Mouse (Mus musculus) megakaryocyte-erythroid progenitor cell, adult 5-6 weeks (primary cell): ENCODE data around the gene Tmem240. TPM values are rescaled to one million over a fixed set of nuclear protein-coding genes. Genes with fewer than 3 reads are reported as not detected.
"Not testable (repeated sequence)": the region's sequence is repeated elsewhere in the genome, so short reads cannot be mapped to it uniquely, and the experiment has no call there.

Experiments used
- ATAC-seq: replicated peaks from 2 replicates; pipeline ENCODE4 v1.8.0; 2016; ENCODE audit warnings: mild to moderate bottlenecking, inconsistent platforms; ENCODE audit not compliant: severe bottlenecking, poor library complexity, low FRiP score, low TSS enrichment
- total RNA-seq, 2 experiments: library from RNA; stranded (forward) in 1 of 2; stranded (reverse) in 1 of 2; fragments of 200-1000, 215-1000 nt in 1 of 2; fragments of >200 nt in 1 of 2; fragmentation: Nextera tagmentation in 1 of 2; gene quantifications; 2 replicates each; pipeline ENCODE4 v1.2.3; 2014 to 2017

Tmem240 gene
- total RNA-seq (2014; fragmentation: Nextera tagmentation) (0.17 and 0.20 TPM in 2 replicates), total RNA-seq (2017) (under 0.01 and 0.65 TPM in 2 replicates)

- peak; percentile 88 for ATAC-seq
Observed at GRCm38 (mm10) chr4:155734350-155734941, at the start of gene Tmem240. TSS of gene Tmem240 (plus strand) at chr4:155734800.

- not testable (repeated sequence) for ATAC-seq
Observed at GRCm38 (mm10) chr4:155687764-155688163, 46.8 kb upstream of the Tmem240 start.

- no peak for ATAC-seq
Observed at GRCm38 (mm10) chr4:155690571-155691375, 43.8 kb upstream of the Tmem240 start.

- ATAC-seq: no peak
Observed at GRCm38 (mm10) chr4:155692421-155692820, 42.2 kb upstream of the Tmem240 start.

GRCm38 (mm10) chr4:155694111-155694481 is 40.5 kb upstream of the Tmem240 start, which contains the start of gene Fndc10:
TSS of gene Fndc10 (plus strand) at chr4:155694342.
- no peak for ATAC-seq

- peak; percentile 12; the same call in 1 of the 2 replicates for ATAC-seq
Observed at GRCm38 (mm10) chr4:155694482-155695401, 39.9 kb upstream of the Tmem240 start.

GRCm38 (mm10) chr4:155695531-155696062 is 39.0 kb upstream of the Tmem240 start:
- ATAC-seq: no peak

- no peak for ATAC-seq
Observed at GRCm38 (mm10) chr4:155696261-155697255, 38.0 kb upstream of the Tmem240 start.

- ATAC-seq: no peak
Observed at GRCm38 (mm10) chr4:155700425-155700824, 34.2 kb upstream of the Tmem240 start.

- ATAC-seq: no peak
Observed at GRCm38 (mm10) chr4:155703425-155703929, 31.1 kb upstream of the Tmem240 start.

- peak; percentile 80 for ATAC-seq
Observed at GRCm38 (mm10) chr4:155704721-155705591, 29.6 kb upstream of the Tmem240 start, which contains the start of gene Ssu72. TSS of gene Ssu72 (plus strand) at chr4:155704800.

- ATAC-seq: peak; percentile 62
Observed at GRCm38 (mm10) chr4:155705592-155705929, 29.0 kb upstream of the Tmem240 start.

GRCm38 (mm10) chr4:155708582-155708981 is 26.0 kb upstream of the Tmem240 start:
- ATAC-seq: no peak

- no peak for ATAC-seq
Observed at GRCm38 (mm10) chr4:155708988-155709387, 25.6 kb upstream of the Tmem240 start.

GRCm38 (mm10) chr4:155710521-155711252 is 23.9 kb upstream of the Tmem240 start:
- ATAC-seq: no peak

GRCm38 (mm10) chr4:155721668-155722083 is 12.9 kb upstream of the Tmem240 start:
- ATAC-seq: peak; percentile 54; the same call in 1 of the 2 replicates

GRCm38 (mm10) chr4:155727993-155728392 is 6.6 kb upstream of the Tmem240 start:
- no peak for ATAC-seq
